Mouse (Mus musculus): ENCODE data around the gene Myo1d. TPM values are rescaled to one million over a fixed set of nuclear protein-coding genes. Genes with fewer than 3 reads are reported as not detected.

Myo1d gene
- total and polyA plus RNA-seq, 3 experiments: 15.9 to 81.1 (median 41.7) TPM

DNA sequence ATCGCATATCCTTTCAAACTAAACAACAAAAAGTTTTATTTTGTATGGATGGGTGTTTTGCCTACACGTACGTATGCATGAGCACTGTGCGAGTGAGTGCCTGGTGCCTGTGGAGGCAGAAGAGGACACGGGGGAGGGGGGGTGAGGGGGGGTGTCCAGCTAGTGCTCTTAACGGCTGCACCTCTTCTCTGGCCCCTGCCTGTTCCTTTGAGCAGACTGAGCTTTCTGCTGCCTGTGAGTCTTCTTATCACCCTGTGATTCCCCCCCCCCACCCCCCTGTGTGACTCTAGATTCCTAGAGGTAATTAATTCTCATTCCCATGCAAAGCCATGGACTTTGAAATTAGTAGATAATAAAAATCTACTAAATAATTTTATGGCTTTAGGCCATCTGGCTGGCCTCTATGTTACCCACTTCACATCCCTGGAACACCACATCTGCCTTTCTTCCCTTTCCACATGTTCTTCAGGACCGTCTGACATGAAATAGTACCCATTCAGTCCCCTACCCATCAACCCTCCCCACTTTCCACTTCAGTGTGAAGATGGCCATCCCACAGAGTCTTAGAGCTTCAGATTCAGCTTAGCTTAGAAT lies 9.9 kb upstream of the Myo1d start:
- H3K79me2 ChIP-seq (ENCODE audit: control insufficient read depth, insufficient read depth, low read length, poor library complexity): no peaks in the 10 kb centered on the region
- no peak for DNase-seq (ENCODE audit: low read depth, low spot score)
- no peak overlapping the region for H3K4me3 ChIP-seq (ENCODE audit: control insufficient read depth in 1 of 2, insufficient read depth in 1 of 2, low read depth in 2 of 2, low read length in 2 of 2)
- peaks cover 0 to 64% of the 10 kb centered on the region in 2 experiments; a peak in 2 of 4 replicates for H3K36me3 ChIP-seq (ENCODE audit: control insufficient read depth in 1 of 2, insufficient read depth in 2 of 2, low read length in 2 of 2)
- TF ChIP-seq MEF2A (IDR thresholded peaks at IDR 0.05; ENCODE audit: extremely low read depth, insufficient replicate concordance, low read depth, low read length, poor library complexity, severe bottlenecking): no peak
- no peak for TF ChIP-seq CHD1 (IDR thresholded peaks at IDR 0.05; ENCODE audit: low read depth, low read length)
- TF ChIP-seq SMC3 (IDR thresholded peaks at IDR 0.05; ENCODE audit: low read depth, low read length): no peak
- no peak for TF ChIP-seq MYB (IDR thresholded peaks at IDR 0.05; ENCODE audit: low read depth, low read length)
- TF ChIP-seq ZMIZ1 (IDR thresholded peaks at IDR 0.05; ENCODE audit: low read depth, low read length): no peak
- TF ChIP-seq HCFC1 (IDR thresholded peaks at IDR 0.05; ENCODE audit: low read depth, low read length): no peak
- no peak for TF ChIP-seq ZKSCAN1 (IDR thresholded peaks at IDR 0.05; ENCODE audit: low read depth, low read length)
- TF ChIP-seq JUND (IDR thresholded peaks at IDR 0.05; ENCODE audit: low read depth, low read length): no peak
- no peak for TF ChIP-seq NRF1 (IDR thresholded peaks at IDR 0.05; ENCODE audit: insufficient read depth, low read depth, low read length, poor library complexity, severe bottlenecking)
- TF ChIP-seq POLR2A (IDR thresholded peaks at IDR 0.05; ENCODE audit: control insufficient read depth in 1 of 2, insufficient read depth in 1 of 2, low read depth in 1 of 2, low read length in 2 of 2, poor library complexity in 1 of 2): no peak
- TF ChIP-seq MYC (IDR thresholded peaks at IDR 0.05; ENCODE audit: low read depth, low read length): no peak
- TF ChIP-seq ETS1 (IDR thresholded peaks at IDR 0.05; ENCODE audit: low read depth, low read length): no peak
- TF ChIP-seq MAX (IDR thresholded peaks at IDR 0.05; ENCODE audit: low read length): no peak
- TF ChIP-seq UBTF (IDR thresholded peaks at IDR 0.05; ENCODE audit: borderline replicate concordance, insufficient read depth, low read depth, low read length): no peak
- no peak for TF ChIP-seq EP300 (IDR thresholded peaks at IDR 0.05; ENCODE audit: low read depth in 1 of 2, low read length in 2 of 2)
- no peak for TF ChIP-seq MAZ (IDR thresholded peaks at IDR 0.05; ENCODE audit: low read depth, low read length)
- no peak for TF ChIP-seq RAD21 (IDR thresholded peaks at IDR 0.05; ENCODE audit: low read depth, low read length)
- TF ChIP-seq ZC3H11A (IDR thresholded peaks at IDR 0.05; ENCODE audit: low read depth, low read length): no peak
- no peak for TF ChIP-seq POLR2AphosphoS2 (IDR thresholded peaks at IDR 0.05; ENCODE audit: low read length)
- no peak for TF ChIP-seq CHD2 (IDR thresholded peaks at IDR 0.05; ENCODE audit: low read length)
- H3K27ac ChIP-seq (ENCODE audit: control insufficient read depth, low read depth, low read length): no peak overlapping the region
- H3K9ac ChIP-seq (ENCODE audit: control insufficient read depth, low read depth, low read length, poor library complexity, severe bottlenecking): no peak overlapping the region
- peaks cover 47 to 58% of the 10 kb centered on the region in 2 experiments for H3K4me1 ChIP-seq (ENCODE audit: control insufficient read depth in 1 of 2, insufficient read depth in 2 of 2, low read length in 2 of 2)
- H3K9me3 ChIP-seq (replicated peaks; ENCODE audit: insufficient read depth, low read length): no peaks in the 10 kb centered on the region
- H3K27me3 ChIP-seq (ENCODE audit: control insufficient read depth in 1 of 2, insufficient read depth in 2 of 2, low read length in 2 of 2): no peaks in the 10 kb centered on the region

DNA sequence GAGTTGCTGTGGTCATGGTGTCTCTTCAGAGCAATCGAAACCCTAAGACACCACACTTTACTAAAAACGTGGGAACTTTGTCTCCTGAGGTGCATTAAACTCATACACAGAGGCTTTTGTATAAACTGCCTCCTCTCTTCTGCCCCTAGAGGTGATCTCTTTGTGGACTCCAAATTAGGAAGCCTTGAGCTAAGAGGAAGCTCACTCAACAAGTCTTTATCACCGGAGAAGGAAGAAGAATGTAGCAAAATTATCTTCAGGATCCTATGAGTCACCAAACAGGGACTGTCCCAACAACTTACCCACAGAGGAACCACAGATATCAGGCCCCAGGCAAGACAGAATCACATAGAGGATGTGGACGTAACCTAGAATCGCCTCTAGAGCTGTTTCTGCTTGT lies 5.8 kb upstream of the Myo1d start:
- Histone ChIP-seq H3K4me3 (ENCODE audit: control insufficient read depth in 1 of 2, insufficient read depth in 1 of 2, low read depth in 2 of 2, low read length in 2 of 2) (peak overlapping the region; percentile 10 to 26), H3K36me3 (ENCODE audit: control insufficient read depth in 1 of 2, insufficient read depth in 2 of 2, low read length in 2 of 2) (peaks cover 0 to 59% of the 10 kb centered on the region in 2 experiments; a peak in 2 of 4 replicates), H3K27ac (ENCODE audit: control insufficient read depth, low read depth, low read length) (peak overlapping the region; percentile 98), H3K79me2 (ENCODE audit: control insufficient read depth, insufficient read depth, low read length, poor library complexity) (no peaks in the 10 kb centered on the region), H3K9ac (ENCODE audit: control insufficient read depth, low read depth, low read length, poor library complexity, severe bottlenecking) (peak overlapping the region; percentile 56), H3K27me3 (ENCODE audit: control insufficient read depth in 1 of 2, insufficient read depth in 2 of 2, low read length in 2 of 2) (no peaks in the 10 kb centered on the region), H3K4me1 (ENCODE audit: control insufficient read depth in 1 of 2, insufficient read depth in 2 of 2, low read length in 2 of 2) (peaks cover 41 to 47% of the 10 kb centered on the region in 2 experiments), H3K9me3 (replicated peaks; ENCODE audit: insufficient read depth, low read length) (no peaks in the 10 kb centered on the region)
- peak; percentile 98 for DNase-seq (ENCODE audit: low read depth, low spot score)
- TF ChIP-seq ETS1 (IDR thresholded peaks at IDR 0.05; ENCODE audit: low read depth, low read length): peak; percentile 97
- peak; percentile 5 to 76 (median 53); a peak in 4 of 6 replicates for TF ChIP-seq CTCF (IDR thresholded peaks at IDR 0.05 in 2 of 3, conservative IDR thresholded peaks at IDR 0.05 in 1 of 3; ENCODE audit: control insufficient read depth in 1 of 3, insufficient read depth in 1 of 3, low read depth in 2 of 3, low read length in 3 of 3, poor library complexity in 1 of 3, severe bottlenecking in 1 of 3)
- peak; percentile 67; the same call in 1 of the 2 replicates for TF ChIP-seq MAX (IDR thresholded peaks at IDR 0.05; ENCODE audit: low read length)
- TF ChIP-seq MXI1 (IDR thresholded peaks at IDR 0.05; ENCODE audit: low read depth, low read length): peak; percentile 50; the same call in 1 of the 2 replicates
- no peak for TF ChIP-seq NRF1 (IDR thresholded peaks at IDR 0.05; ENCODE audit: insufficient read depth, low read depth, low read length, poor library complexity, severe bottlenecking)
- TF ChIP-seq MYC (IDR thresholded peaks at IDR 0.05; ENCODE audit: low read depth, low read length): peak; percentile 90
- TF ChIP-seq SMC3 (IDR thresholded peaks at IDR 0.05; ENCODE audit: low read depth, low read length): peak; percentile 13
- no peak for TF ChIP-seq CHD2 (IDR thresholded peaks at IDR 0.05; ENCODE audit: low read length)
- TF ChIP-seq GABPA (IDR thresholded peaks at IDR 0.05; ENCODE audit: low read depth, low read length): no peak; the same call in 1 of the 2 replicates
- TF ChIP-seq MEF2A (IDR thresholded peaks at IDR 0.05; ENCODE audit: extremely low read depth, insufficient replicate concordance, low read depth, low read length, poor library complexity, severe bottlenecking): no peak
- TF ChIP-seq ELF1 (IDR thresholded peaks at IDR 0.05; ENCODE audit: low read depth, low read length): peak; percentile 70
- no peak for TF ChIP-seq ZKSCAN1 (IDR thresholded peaks at IDR 0.05; ENCODE audit: low read depth, low read length)
- TF ChIP-seq MAFK (IDR thresholded peaks at IDR 0.05; ENCODE audit: borderline replicate concordance, low read depth, low read length): 0 out of 2 replicates have a peak, but pooled peaks have one; percentile 58
- TF ChIP-seq ZMIZ1 (IDR thresholded peaks at IDR 0.05; ENCODE audit: low read depth, low read length): peak; percentile 69; the same call in 1 of the 2 replicates
- TF ChIP-seq USF1 (IDR thresholded peaks at IDR 0.05; ENCODE audit: low read depth, low read length): no peak
- TF ChIP-seq RCOR1 (IDR thresholded peaks at IDR 0.05; ENCODE audit: low read depth, low read length): peak; percentile 94
- no peak for TF ChIP-seq UBTF (IDR thresholded peaks at IDR 0.05; ENCODE audit: borderline replicate concordance, insufficient read depth, low read depth, low read length)
- TF ChIP-seq USF2 (IDR thresholded peaks at IDR 0.05; ENCODE audit: borderline replicate concordance in 1 of 2, insufficient read depth in 1 of 2, low read depth in 1 of 2, low read length in 2 of 2): no peak

Data from MEL (cell line).